Mouse (Mus musculus): ENCODE measurements around the gene Bri3bp. TPM values are rescaled to one million over a fixed set of nuclear protein-coding genes. Genes with fewer than 3 reads are reported as not detected.

Gene Bri3bp
- total RNA-seq, 2 experiments from 2014 or later: 81.0 to 85.6 TPM

DNA sequence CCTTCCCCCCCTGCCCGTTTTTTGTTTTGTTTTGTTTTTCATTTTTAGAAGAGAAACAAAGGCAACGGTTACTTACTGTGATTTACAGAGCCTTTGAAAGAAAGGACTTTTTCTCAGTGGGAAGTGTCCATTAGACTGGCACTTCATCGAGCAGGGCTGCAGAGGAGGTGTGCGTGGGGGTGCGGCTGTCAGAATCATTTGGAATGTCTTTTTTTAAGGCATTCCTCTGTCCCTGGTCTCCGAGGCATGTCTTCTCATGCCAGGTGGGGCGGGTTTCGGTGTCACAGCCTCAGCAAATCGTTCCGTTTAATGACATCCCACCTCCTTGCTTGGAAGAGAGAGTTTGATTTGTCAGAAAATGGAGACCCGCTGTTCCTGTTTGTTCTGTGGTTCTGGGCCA is 63.3 kb downstream of the Bri3bp start:
- intact Hi-C loops (cut with DNase I): no loop called here
- no peak for DNase-seq (ENCODE audit: low spot score in 2 of 2)

DNA sequence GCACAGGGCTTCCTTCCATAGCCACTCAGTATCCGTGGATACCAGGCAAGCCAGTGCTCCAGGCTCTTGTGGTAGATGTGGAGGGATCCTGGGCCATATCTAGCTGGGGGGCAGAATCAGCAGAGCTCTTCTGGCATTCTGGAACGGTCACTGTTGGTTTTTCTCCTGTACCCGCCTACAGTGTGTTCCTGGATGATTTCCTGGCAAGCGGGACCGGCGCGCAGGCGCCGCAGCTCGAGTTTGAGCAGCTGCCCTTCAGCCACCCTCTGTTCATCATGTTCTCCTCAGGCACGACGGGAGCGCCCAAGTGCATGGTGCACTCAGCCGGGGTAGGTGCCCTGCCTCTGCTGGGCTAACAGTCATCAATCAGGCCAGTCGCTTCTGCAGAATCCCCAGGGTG is 64.6 kb downstream of the Bri3bp start:
- intact Hi-C loops (cut with DNase I): no loop called here
- DNase-seq (ENCODE audit: low spot score in 2 of 2): no peak

DNA sequence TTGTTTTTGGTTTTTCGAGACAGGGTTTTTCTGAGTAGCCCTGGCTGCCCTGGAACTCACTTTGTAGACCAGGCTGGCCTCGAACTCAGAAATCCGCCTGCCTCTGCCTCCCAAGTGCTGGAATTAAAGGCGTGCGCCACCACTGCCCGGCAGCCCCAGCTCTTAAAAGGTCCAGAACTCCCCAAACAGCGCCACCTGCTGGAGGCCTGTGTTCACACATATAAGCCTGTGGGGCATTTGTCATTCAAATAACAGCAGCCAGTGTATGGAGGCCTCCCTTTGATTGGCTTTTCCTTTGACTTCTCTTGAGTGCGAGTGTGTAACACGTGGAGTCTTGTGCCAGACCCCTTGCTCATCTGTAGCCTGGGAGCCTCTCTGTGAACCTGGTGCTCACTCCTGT is 66.2 kb downstream of the Bri3bp start:
- intact Hi-C loops (cut with DNase I): no loop called here
- DNase-seq (ENCODE audit: low spot score in 2 of 2): no peak

DNA sequence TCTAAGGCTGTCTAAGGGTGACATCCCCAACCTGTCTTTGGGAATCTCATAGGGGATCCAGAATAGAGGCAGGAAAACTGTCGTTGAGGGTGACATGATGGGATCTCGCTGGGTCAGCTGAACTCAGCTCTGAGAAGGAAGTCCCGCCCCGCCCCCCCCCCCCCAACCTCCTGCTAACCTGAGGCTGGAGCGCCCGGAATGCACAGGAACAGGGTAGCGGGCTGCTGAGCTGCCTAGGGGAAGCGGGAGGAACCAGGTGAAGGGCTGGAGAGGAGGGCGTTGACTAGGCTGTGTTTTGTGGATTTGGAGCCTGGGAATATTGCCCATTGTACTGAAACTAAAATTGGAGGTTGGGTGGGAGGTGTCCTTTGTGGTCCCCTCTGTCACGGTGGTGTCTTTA is 66.6 kb downstream of the Bri3bp start:
- DNase-seq (ENCODE audit: low spot score in 2 of 2): no peak
- intact Hi-C loops (cut with DNase I): no loop called here

DNA sequence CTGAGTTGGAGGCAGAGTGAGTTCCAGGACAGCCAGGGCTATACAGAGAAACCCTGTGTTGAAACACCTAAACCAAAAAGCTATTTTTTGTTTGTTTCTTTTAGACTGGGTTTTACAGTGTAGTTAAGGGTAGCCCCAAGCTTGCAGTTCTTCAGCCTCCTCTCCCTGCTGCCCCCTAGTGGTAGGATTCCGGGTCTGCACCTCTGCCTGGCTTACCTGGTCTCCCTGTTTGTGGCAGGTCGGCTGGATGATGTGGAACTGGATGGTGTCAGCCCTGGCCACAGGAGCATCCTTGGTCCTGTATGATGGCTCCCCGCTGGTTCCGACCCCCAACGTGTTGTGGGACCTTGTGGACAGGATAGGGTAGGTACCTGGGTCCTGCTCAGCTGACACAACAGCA is 68.2 kb downstream of the Bri3bp start:
- DNase-seq (ENCODE audit: low spot score in 2 of 2): no peak
- intact Hi-C loops (cut with DNase I): no loop called here

Small RNA genes lying within 50 kb of the gene (microRNA-seq; reads per million reads assigned to microRNA genes)
- 0 reads per million in 2 experiments for gene Gm27551

Other genes with a start within 250 kb of the Bri3bp start
- 10 to 100 TPM; 36.9 to 41.1 TPM for gene Scarb1, start 100.5 kb upstream of the Bri3bp start, total RNA-seq (2021)
- gene Gm10382, start 52.2 kb upstream of the Bri3bp start, total RNA-seq (2021): under 1 TPM in 1 of 2 experiments, not detected in 1; 0.37 TPM
- gene Ubc, start 51.4 kb upstream of the Bri3bp start, total RNA-seq (2021): 100 to 1,000 TPM; 752 to 821 TPM
- 10 to 100 TPM; 10.1 to 10.9 TPM for gene Dhx37, start 7.4 kb upstream of the Bri3bp start, total RNA-seq (2021)
- 10 to 100 TPM; 62.2 to 68.4 TPM for gene Aacs, start 34.2 kb downstream of the Bri3bp start, total RNA-seq (2021)
- 100 to 1,000 TPM; 136 to 152 TPM for gene Tmem132b, start 90.2 kb downstream of the Bri3bp start, total RNA-seq (2021)

All from left cerebral cortex, postnatal 14 days (tissue).